21 mouse cellular contexts compared by ENCODE assay signal in genomic region chrX:152505405-152505804, GRCm38 (mm10). TPM values are rescaled to one million over a fixed set of nuclear protein-coding genes. Genes with fewer than 3 reads are reported as not detected.
"Had no signal": no experiment of that assay in that cellular context is flagged by ENCODE, and none has a peak within 500 bp of the region (broad histone marks: within the 10 kb centered on the region; RNA-seq: fewer than 3 reads in every experiment).

No protein-coding gene starts in this region.

RNA-seq across cellular contexts. Expression of gene Cldn34a, which starts 57.7 kb away (rescaled TPM):
- total RNA-seq: layer of hippocampus, adult 8-10 months; layer of hippocampus, postnatal 10 days; layer of hippocampus, postnatal 36 days; left cerebral cortex, adult 2 months; left cerebral cortex, postnatal 10 days; left cerebral cortex, postnatal 36 days; liver, adult 2 months had no signal
- polyA plus RNA-seq: kidney, adult 2 months; kidney, embryonic 15.5 days; limb, embryonic 11.5 days; limb, embryonic 14.5 days; liver, adult 2 months; liver, embryonic 13.5 days; liver, embryonic 16.5 days; lung, adult 2 months; midbrain, embryonic 10.5 days; midbrain, embryonic 15.5 days; neural tube, embryonic 11.5 days; neural tube, embryonic 14.5 days; stomach, embryonic 14.5 days; stomach, postnatal 0 days; thymus, adult 2 months had no signal
